Mouse (Mus musculus) fibroblast of lung, adult 2 months (primary cell): ENCODE measurements at regions not wholly inside any gene's neighbourhood (a gene's known extent, or its start where the extent isn't known, plus 50 kb on each side); places are given as distances from the start of the nearest gene placed in this dataset.
A peak's percentile ranks its signal among the peaks of the same experiment; 100 is the strongest.

Experiments
- DNase-seq: peaks from one replicate; pipeline ENCODE4 v3.0.0-alpha.2; 2011; ENCODE audit warnings: low read depth

DNA sequence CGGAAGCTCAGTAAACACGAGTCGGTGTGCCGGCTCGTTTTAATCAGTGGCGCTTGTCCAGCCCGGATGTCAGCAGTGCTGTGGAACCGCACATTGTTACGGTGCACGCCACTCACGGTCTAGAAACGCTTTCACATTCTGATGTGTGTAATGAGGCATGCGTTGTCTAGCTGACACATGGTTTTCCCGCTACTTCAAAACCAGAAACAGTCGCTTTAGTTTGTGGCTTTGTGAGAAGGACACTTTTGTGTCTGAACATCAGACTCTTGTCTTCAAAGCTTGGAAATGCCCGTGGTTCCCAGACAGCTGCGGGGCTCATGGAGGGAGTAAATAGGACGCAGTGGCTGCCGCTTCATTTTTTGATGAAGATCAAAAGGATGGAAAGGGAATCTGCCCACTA lies 77.0 kb upstream of the Lgr5 start:
- no peak for DNase-seq

DNA sequence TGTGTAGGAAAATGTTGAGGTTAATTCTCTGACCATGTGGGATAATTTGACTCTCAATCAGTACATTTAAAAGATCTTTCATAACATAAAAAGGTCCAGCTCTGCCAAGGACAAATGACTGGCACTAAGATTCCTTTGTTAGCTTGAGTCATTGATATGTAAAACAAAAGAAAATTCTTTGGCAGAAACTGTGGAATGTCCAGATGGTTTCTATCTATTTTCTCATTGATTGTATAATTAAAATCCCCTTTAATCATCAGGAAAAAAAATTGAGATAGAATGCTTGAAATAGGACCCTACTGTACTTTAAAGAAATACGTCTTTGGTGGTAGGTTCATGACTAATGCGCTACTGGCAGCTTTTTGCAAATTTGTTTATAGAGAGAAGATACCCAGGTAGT lies 89.1 kb upstream of the Lgr5 start:
- no peak for DNase-seq

DNA sequence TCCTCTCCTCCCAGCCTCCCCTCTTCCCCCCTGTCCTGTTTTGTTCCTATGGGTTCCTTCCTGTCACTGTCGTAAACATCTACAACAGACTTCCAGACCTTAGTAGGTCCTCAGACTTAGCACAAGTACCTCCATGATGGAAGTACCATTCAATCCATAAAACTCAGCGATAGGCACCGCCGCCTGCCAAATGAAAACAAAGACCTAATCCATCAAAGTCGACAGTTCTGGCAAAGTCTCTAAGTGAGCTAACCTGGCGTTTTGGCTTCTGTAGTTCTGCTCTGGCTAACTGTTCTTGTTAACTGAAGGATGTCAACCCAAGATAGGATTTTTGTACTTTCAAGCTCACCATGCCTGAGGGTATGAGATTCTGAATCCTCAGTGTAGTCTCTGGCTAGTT lies 93.5 kb upstream of the Lgr5 start:
- DNase-seq, result no peak

DNA sequence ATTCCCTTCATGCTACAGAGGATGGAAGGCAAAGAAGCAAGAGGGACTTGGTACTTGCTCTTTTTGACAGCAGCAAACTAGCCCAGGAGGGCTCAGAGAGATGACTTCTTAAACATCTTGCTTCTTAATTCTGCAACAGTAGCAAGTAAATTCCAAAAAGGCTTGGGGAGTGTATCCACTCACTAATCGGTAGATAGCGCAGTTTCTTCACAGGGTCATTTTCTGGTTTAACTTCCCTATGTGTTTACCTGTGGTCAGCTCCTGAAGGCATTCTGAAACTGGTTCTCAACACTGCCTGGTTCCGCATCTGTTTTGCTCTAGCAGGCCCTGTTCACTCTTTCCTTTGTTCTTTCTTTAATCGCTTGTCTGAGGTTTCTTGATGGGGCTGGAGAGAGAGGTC lies 104.4 kb upstream of the Lgr5 start:
- no peak for DNase-seq

- DNase-seq, result no peak
These were observed 106.6 kb upstream of the Lgr5 start for GRCm38 (mm10) chr10:115693986-115694833.

DNA sequence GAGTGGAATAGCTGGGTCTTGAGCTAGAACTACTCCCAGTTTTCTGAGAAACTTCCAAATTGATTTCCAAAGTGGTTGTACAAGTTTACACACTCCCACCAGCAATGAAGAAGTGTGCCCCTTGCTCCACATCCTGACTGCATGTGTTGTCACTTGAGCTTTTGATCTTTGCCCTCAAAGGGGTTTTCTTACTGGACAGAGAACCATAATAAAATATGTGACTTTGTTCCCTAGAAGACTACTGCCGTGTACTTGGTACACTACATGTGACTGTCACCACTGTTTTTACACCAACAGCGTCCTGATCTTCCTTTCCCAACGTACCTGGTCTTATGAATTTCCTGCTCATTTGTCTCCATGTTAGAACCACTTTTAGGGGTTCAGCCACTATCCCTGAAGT lies 114.3 kb upstream of the Tspan8 start:
- no peak for DNase-seq

GRCm38 (mm10) chr10:115708623-115709022 lies 108.0 kb upstream of the Tspan8 start:
- no peak for DNase-seq

GRCm38 (mm10) chr10:115713896-115714295 lies 102.7 kb upstream of the Tspan8 start:
- DNase-seq, result peak; percentile 12

GRCm38 (mm10) chr10:115716178-115716577 lies 100.5 kb upstream of the Tspan8 start:
- DNase-seq, result no peak

DNA sequence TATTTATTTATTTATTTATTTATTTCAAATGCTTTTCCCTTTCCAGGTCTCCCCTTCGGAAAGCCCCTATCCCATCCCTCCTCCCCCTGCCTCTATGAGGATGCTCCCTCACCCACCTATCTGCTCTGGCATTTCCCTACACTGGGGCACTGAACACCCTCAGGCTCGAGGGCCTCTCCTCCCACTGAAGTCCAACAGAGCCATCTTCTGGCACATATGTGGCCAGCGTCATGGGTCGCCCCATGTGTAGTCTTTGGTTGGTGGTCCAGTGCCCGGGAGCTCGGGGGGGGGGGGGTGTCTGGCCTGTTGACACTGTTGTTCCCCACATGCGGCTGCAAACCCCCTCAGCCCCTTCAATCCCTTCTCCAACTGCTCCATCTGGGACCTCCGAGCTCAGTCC lies 99.6 kb upstream of the Tspan8 start:
- no peak for DNase-seq

GRCm38 (mm10) chr10:115722589-115722988 lies 94.0 kb upstream of the Tspan8 start:
- no peak for DNase-seq

GRCm38 (mm10) chr10:115742634-115743347 lies 73.8 kb upstream of the Tspan8 start:
- DNase-seq, result peak; percentile 91

DNA sequence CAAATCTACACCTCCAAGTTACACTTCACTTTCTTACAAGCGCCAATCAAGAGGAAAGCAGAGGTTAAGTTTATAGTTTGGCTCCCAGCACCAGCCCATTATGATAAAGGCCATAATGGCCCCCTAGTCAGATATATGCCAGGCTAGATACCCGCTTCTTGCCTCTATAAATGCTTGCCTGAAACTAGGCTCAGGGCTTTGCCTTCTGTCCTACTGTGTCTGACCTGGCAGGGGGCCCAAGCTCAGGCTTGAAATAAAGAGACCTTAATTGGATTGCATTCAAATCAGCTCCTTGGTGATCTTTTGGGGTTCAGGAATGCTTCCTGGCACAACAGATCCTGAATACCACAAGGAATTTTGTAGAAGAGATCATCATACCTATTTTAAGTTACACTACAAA lies 66.8 kb upstream of the Tspan8 start:
- DNase-seq, result no peak

DNA sequence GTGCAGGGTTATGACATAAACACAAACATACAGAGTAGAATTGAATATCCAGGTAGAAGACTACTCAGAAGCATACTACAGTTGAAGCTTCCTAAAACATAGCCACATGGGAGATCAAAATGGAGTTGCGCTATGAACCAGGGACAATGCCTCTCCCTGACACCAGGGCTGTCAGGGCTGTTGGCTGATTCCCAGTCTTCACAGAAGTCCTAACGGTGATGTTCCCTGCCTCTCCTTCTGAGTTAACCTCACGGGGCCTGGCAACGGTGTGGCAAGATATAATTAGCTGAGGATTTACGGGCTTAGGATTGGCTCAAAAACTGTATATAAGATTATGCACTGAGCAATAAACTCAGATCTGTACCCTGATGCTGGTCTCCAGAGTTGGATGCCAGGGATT lies 66.4 kb upstream of the Tspan8 start:
- DNase-seq, result no peak

GRCm38 (mm10) chr10:115758667-115759066 lies 58.0 kb upstream of the Tspan8 start:
- DNase-seq, result no peak
